Mouse (Mus musculus): Measurements from ENCODE around the gene Nid1.
"Not testable (repeated sequence)": the region's sequence is repeated elsewhere in the genome, so short reads cannot be mapped to it uniquely, and the experiment has no call there.

Gene Nid1

DNA sequence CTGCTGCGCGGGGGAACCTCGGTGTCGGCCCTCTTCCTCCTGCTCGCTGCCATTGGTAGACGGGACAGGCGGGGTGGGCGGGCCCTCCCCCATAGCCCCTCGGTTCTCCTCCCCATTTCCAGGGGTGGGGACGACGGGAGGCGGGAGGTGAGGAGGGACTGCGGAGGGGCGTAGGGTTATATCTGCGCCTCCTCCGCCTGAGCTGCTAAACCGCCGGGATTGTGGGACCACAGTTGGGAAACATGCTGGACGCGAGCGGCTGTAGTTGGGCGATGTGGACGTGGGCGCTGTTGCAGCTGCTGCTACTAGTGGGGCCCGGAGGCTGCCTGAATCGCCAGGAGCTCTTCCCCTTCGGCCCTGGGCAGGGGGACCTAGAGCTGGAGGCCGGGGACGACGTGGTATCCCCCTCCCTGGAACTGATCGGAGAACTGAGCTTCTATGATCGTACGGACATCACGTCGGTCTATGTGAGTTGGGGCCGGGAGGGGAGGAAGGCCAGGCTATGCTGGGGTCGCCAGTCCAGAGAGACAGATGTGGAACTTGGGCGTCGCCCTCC, at the start of gene Nid1:
Nid1 (plus strand) TSS at position 92 of the 556 bp plus-strand sequence.
- peak; percentile 45 to 59 for DNase-seq

- DNase-seq = peak; percentile 58 to 74
These were observed 43.9 kb upstream of the Nid1 start, which contains the start of gene Gpr137b for GRCm38 (mm10) chr13:13393228-13394095. TSS of gene Gpr137b (minus strand) at chr13:13394014.

- DNase-seq = peak; percentile 43 to 65
These were observed 43.3 kb upstream of the Nid1 start for GRCm38 (mm10) chr13:13394096-13394395.

- DNase-seq = not testable (repeated sequence)
These were observed 36.5 kb upstream of the Nid1 start for GRCm38 (mm10) chr13:13400851-13401250.

- DNase-seq = not testable (repeated sequence)
These were observed 34.5 kb upstream of the Nid1 start for GRCm38 (mm10) chr13:13402818-13403217.

- not testable (repeated sequence) for DNase-seq
These were observed 34.0 kb upstream of the Nid1 start for GRCm38 (mm10) chr13:13403366-13403765.

DNA sequence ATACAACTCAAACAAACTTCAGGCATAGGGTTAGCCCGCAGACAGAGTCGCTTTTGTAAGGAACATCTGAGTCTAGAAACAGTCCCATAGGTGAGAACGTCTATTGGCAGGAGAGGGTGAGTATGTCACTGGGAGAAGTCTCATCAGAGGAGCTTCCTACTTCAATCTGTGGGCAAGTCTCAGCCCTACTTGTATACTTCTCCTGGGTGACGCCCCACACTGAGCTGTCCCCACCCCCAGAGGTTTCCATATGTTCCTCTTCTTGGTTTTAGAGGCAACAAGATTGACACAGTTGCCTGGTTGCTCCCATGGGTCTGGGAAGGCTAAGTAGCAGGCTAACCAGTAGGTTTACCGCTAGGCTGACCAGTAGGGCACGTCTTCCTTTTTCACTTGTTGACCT, 33.5 kb upstream of the Nid1 start:
- not testable (repeated sequence) for DNase-seq

DNA sequence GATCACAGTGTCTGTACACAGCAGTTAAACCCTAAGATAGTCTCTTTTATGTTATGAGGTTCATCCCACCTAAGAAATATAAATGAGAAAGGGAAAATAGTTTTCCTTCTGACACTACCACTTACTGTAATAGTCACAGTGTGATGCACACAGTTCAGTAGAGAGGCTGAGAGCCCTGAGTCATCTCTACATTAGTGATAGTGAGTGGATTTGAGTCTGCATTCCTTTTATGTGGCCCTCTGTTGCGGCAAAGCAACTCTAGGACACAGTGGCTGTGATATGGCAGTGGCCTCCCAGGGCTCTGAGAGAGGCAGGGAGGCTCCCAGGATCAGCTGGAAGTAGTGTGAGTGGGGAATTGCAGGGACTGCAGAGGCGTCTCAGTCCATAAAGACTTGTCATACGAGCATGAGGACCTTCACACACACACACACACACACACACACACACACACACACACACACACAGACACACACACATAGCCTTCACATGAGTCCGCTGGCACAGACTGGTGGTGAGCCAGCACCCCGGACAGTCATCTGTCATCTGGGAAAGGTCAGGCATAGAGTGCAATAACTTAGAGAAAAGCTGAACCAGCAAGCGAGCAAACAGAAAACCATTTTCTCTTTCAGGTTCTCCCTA, 32.7 kb upstream of the Nid1 start:
- not testable (repeated sequence) for DNase-seq

DNA sequence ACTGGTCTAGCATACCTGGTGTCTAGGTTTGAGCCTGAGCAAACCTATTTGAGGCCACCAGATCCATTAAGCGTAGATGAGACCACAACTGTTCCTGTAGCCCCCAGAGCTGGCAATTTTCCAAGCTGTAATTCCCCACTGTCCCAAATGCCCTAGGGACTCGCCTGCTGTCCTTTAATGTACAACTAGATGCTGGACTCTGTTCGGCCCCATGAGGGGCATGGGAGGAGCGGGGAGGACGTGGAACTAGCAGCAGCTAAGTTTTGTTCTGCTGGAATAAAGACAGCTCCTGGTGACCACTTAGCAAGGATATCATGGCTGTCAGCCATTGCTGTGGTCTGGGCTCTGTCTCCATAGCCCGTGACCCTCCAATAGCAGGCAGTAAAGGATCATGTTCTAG, 31.8 kb upstream of the Nid1 start:
- not testable (repeated sequence) for DNase-seq

DNA sequence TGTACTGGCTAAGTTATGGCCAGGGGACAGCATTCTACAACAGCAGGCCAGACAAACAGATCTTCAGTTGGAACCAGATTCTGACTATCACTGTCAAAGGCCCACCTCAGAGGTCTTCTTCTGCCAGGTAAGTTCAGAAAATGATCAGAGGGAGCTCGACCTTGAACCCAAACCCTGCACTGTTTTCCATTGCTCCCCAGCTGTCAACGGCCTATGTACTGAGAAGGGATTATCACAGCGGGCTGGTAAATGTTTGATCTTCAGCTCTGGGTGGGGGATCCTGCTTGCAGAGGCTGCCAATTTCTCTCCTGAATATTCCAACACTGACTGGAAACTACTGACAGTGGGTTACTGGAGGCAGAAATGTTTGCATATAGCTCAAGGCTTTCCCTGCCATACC, 23.1 kb upstream of the Nid1 start:
- DNase-seq = peak; percentile 17 to 33

DNA sequence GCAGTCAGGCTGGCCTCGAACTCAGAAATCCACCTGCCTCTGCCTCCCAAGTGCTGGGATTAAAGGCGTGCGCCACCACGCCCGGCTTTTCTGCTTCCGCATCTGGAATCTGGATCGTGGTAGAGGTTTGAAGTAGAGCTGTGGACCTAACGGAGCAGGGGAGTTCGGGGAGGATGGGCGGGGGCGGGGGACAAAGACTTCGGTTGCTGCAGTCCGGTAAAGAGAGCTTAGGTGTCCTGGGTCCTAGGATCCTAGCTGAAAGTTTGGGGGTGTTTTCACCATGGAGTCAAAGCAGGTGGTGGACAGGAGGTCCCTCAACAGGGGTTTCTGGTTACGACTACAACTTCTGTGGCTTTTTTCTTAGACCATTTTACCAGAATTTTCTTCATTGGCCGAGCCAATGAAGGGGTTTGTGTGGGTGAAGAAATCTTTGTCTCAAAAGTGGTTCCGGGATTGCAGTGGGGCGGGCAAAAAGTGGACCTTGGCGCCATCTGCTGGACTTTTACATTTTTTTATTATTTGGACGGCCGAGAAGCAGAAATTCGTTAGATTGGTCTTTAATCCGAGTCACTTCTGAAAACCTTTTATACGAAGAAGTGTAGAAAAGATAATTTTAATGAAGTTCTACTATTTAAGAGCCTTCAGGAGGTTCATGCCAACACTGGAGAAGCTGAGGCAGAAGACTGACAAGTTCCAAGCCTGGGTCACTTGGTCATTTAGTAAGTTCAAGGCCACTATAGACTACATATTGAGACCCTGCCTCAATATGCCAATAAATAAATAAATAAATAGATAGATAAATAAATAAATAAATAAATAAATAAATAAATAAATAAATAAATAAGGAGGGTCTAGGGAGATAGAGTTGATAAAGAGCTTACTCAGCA, 22.0 kb upstream of the Nid1 start:
- peak; percentile 59 to 71 for DNase-seq

DNA sequence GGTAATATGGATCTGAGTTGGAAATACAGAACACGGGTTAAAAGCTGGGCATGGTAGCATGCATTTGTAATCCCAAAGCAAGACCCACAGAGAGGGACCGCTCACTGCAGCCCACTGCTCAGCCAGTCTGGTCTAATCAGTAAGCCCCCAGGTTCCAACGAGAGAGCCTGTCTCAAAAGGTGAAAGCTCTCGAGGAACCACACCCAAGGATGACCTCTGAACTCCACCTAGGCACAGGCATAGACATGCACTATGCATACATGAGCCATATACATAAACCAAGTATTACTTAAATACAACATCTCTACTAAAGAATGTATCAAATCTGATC, 21.4 kb upstream of the Nid1 start:
- DNase-seq = not testable (repeated sequence)

DNA sequence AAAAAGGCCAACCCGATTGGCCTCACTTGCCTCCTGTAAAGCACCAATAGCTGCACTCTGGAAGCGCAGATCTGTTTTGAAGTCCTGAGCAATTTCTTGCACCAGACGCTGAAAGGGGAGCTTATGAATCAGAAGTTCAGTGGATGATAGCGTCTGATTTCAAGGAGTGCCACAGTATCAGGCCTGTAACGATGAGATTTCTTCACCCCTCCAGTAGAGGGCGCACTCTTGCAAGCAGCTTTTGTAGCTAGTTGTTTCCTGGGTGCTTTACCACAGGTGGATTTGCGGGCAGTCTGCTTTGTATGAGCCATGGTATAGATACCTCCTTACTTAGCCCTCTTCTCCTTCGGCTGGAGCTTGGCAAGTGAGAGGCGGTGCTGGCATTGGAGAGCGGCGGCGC, 18.5 kb upstream of the Nid1 start:
- DNase-seq = not testable (repeated sequence)

DNA sequence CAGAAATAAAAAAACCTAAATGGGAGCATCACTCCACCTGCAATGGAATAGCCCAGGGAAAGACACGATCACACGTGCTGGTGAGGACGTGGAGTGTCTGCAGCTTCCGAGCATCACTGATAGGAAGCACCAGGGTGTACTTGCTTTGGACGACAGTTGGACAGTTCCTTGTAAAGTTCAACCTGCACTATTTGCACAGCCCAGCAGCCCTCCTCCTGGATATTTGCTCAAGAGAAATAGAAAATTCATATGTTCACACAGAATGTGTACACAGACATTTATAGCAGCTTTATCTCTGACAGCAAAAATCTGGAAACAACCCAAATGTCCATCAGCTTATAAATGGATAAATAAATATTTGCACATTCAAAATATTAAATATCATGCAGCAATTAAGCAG, 14.1 kb upstream of the Nid1 start:
- DNase-seq = not testable (repeated sequence)

DNA sequence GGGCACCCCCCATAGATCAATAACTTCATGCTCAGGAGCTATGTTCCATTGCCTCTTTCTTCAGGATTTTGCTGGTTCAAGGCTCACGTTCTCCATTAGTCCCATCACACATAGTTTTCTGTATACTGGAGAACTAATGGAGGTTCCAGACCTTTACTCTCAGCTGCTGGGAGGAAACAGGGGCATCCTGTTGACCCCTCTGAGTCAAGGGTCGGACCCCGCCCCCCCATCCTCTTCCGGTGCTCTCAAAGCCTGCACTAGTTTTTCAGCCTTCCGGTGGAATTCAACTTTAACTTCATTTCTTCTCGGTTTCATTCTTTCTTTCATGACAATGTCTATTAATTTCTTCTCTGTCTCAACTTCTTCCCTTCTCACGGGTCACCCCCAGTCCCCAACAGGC, 1.2 kb upstream of the Nid1 start:
- peak; percentile 47 to 61 for DNase-seq

DNA sequence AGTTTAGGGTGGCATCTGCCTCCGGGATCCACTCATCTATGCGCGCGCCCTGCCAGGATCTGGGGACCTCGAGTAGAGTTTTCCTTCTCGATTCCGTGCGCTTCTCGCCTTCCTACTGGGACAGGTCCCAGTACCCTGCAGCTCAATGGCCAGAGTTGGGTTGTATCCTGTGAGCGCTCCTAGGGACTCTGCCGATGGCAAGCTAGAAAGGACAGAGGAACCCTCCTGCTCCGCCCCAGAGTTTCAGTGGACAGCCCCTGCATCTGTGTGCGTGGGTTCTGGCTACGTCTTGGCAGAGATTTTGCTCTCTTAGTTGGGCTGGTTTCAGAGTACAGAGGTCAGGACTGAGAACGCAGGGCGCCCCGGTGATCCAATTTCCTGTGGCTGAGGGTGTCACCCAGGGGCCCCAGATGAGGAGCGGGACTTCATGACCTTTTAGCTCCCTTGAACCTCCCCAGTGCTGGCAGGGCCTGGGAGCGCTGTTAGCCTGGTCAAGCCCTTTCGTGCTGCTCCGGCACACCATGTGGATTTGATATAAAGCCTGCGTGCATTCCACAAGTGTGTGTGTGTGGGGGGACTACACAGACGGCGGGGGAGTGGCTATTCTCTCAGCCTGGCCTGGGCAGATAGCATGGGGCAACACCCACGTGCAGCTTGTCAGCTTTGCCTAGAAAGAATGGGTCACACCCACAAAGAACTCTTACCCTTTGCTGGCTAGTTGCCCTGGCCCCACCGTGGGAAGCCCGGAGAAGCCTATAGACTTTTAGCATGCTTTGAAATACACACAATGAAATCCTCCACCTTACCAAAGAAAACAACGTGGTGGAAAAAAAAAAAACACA, 982 bp downstream of the Nid1 start:
- DNase-seq = peak; percentile 51 to 63

- not testable (repeated sequence) for DNase-seq
These were observed 8.2 kb downstream of the Nid1 start for GRCm38 (mm10) chr13:13445601-13446000.

GRCm38 (mm10) chr13:13446711-13447443, 9.5 kb downstream of the Nid1 start:
- not testable (repeated sequence) for DNase-seq

DNA sequence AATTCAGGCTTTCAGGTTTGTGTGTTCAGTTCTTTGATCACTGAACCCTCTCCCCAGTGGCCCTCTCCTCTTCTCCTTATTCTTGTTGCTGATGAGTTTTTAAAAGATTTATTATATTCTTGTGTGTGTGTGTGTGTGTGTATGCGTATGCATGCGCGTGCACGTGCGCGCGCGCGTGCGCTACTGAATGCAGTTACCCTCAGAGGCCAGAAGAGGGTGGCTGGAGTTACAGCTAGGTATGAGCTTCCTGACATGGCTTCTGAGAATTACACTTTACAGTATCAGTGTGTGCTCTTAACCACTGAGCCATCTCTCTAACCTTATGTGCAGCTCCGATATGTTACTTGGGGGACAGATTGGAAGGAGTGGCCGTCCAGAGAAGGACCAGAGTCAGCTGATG, 12.6 kb downstream of the Nid1 start:
- not testable (repeated sequence) for DNase-seq

GRCm38 (mm10) chr13:13450931-13451330, 13.6 kb downstream of the Nid1 start:
- not testable (repeated sequence) for DNase-seq

GRCm38 (mm10) chr13:13453332-13453731, 16.0 kb downstream of the Nid1 start:
- DNase-seq = not testable (repeated sequence)

Data from kidney, postnatal 4 days (tissue).